Mouse (Mus musculus) lung, adult 2 months (tissue): ENCODE data around the gene Acot6.

Experiments
- CTCF ChIP-seq: fragments of 200-500 bp; IDR thresholded peaks from 2 replicates; pipeline ENCODE4 v1.5.1; 2011; ENCODE audit warnings: mild to moderate bottlenecking, low read length, control low read depth; ENCODE audit not compliant: insufficient read depth
- POLR2A ChIP-seq: fragments of 200-500 bp; IDR thresholded peaks from 2 replicates; pipeline ENCODE4 v1.6.1; 2011; ENCODE audit warnings: low read depth, mild to moderate bottlenecking, control low read depth, low read length, borderline replicate concordance; ENCODE audit errors: extremely low read depth

DNA sequence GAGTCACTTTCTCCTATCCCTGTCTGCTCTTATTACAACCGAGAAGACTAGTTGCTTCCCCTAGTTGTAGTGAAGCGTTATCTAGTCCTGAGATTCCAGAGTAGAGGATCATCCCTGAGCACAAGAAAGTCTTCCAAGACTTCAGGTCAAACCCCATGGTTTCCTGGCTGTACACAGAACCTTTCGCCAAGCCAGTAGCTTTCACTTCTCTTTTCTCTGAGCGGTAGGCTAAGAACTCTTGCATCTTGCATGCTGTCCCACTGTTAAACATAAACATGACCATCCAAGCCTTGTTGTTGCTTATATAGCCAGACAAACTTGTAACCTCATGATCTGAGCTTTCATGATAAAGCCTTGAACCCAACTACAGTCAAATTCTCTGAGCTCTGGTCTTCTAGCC lies 10.4 kb downstream of the Acot6 start:
- TF ChIP-seq CTCF = no peak
- TF ChIP-seq POLR2A = no peak
